Mouse (Mus musculus) embryonic facial prominence, embryonic 14.5 days (tissue): ENCODE measurements around the gene Asf1b. TPM values are rescaled to one million over a fixed set of nuclear protein-coding genes. Genes with fewer than 3 reads are reported as not detected.
"Not testable (repeated sequence)": the region's sequence is repeated elsewhere in the genome, so short reads cannot be mapped to it uniquely, and the experiment has no call there.

ENCODE experiments used
- ATAC-seq: fragments of 200-750 bp; cut with Nextera tagmentation; 2 replicates; pipeline ENCODE4 v1.8.0; 2017; ENCODE audit warnings: low read depth, moderate number of reproducible peaks, moderate TSS enrichment
- DNase-seq: peaks from one replicate; pipeline ENCODE4 v3.0.0-alpha.2; 2015; ENCODE audit warnings: low spot score
- H3K27ac ChIP-seq: fragments of 300-500 bp; sonication (generic); replicated peaks from 2 replicates; pipeline ENCODE4 v1.5.1; 2014; ENCODE audit warnings: low read depth, mild to moderate bottlenecking, low read length, moderate library complexity
- H3K27me3 ChIP-seq: fragments of 300-500 bp; sonication (generic); replicated peaks from 2 replicates; pipeline ENCODE4 v1.6.1; 2014; ENCODE audit warnings: low read length; ENCODE audit not compliant: control insufficient read depth, insufficient read depth
- H3K36me3 ChIP-seq: fragments of 300-500 bp; sonication (generic); 2 replicates; pipeline ENCODE4 v1.6.1; 2014; ENCODE audit warnings: low read length, mixed read lengths; ENCODE audit not compliant: control insufficient read depth, insufficient read depth
- H3K4me1 ChIP-seq: fragments of 300-500 bp; sonication (generic); 2 replicates; pipeline ENCODE4 v1.6.1; 2014; ENCODE audit warnings: antibody characterized with exemption, low read length; ENCODE audit not compliant: control insufficient read depth, insufficient read depth
- H3K4me2 ChIP-seq: fragments of 300-500 bp; sonication (generic); 2 replicates; pipeline ENCODE4 v1.6.1; 2014; ENCODE audit warnings: low read depth, mild to moderate bottlenecking, low read length, moderate library complexity, mixed read lengths
- H3K4me3 ChIP-seq: fragments of 300-500 bp; sonication (generic); 2 replicates; pipeline ENCODE4 v1.5.1; 2014; ENCODE audit warnings: low read depth, mild to moderate bottlenecking, low read length
- H3K9ac ChIP-seq: fragments of 300-500 bp; sonication (generic); 2 replicates; pipeline ENCODE4 v1.6.1; 2014; ENCODE audit warnings: low read depth, mild to moderate bottlenecking, low read length, moderate library complexity, mixed read lengths
- H3K9me3 ChIP-seq: fragments of 300-500 bp; sonication (generic); 2 replicates; pipeline ENCODE4 v1.6.1; 2016; ENCODE audit warnings: low read length; ENCODE audit not compliant: control insufficient read depth
- WGBS: fragments of 180-500 bp; shearing (Covaris S2); extraction: QIAGEN DNeasy Blood & Tissue Kit; methylation state at CpG from one replicate; pipeline ENCODE4 v1.1.7; 2014; 5-methylcytosine and 5-hydroxymethylcytosine counted together
- polyA plus RNA-seq: library from polyadenylated mRNA; unstranded; fragments of >200 nt; fragmentation: Nextera tagmentation; extraction: Ambion mirVana; gene quantifications from 2 replicates; pipeline ENCODE4 v1.2.1, GENCODE M21; 2014

Asf1b gene
- polyA plus RNA-seq, 1 experiment from 2014 or later, result 68.8 TPM

GRCm38 (mm10) chr8:83980250-83980649, 24.9 kb downstream of the Asf1b start:
- no peak overlapping the region for H3K4me3 ChIP-seq
- ATAC-seq (peak; percentile 62), DNase-seq (no peak)
- H3K9me3 ChIP-seq, result no peaks in the 10 kb centered on the region
- H3K27me3 ChIP-seq, result no peaks in the 10 kb centered on the region
- no peak overlapping the region for H3K27ac ChIP-seq
- WGBS, result 100% methylated on average over 1 of the region's 1 CpGs
- peaks cover 45% of the 10 kb centered on the region for H3K36me3 ChIP-seq
- H3K4me1 ChIP-seq, result 0 out of 2 replicates have a peak, but pooled peaks cover 6% of the 10 kb centered on the region
- H3K9ac ChIP-seq, result peak overlapping the region; percentile 19; the same call in 1 of the 2 replicates
- H3K4me2 ChIP-seq, result no peak overlapping the region; the same call in 1 of the 2 replicates

GRCm38 (mm10) chr8:83980845-83981244, 25.5 kb downstream of the Asf1b start:
- peaks cover 48% of the 10 kb centered on the region for H3K36me3 ChIP-seq

GRCm38 (mm10) chr8:83981533-83981932, 26.2 kb downstream of the Asf1b start:
- WGBS, result 97% methylated on average over 7 of the region's 7 CpGs
- Histone ChIP-seq H3K27me3 (no peaks in the 10 kb centered on the region), H3K36me3 (peaks cover 55% of the 10 kb centered on the region), H3K4me1 (0 out of 2 replicates have a peak, but pooled peaks cover 6% of the 10 kb centered on the region), H3K4me2 (no peak overlapping the region), H3K9ac (no peak overlapping the region), H3K4me3 (no peak overlapping the region), H3K27ac (no peak overlapping the region), H3K9me3 (no peaks in the 10 kb centered on the region)
- no peak for DNase-seq
- ATAC-seq, result no peak

More at GRCm38 (mm10) chr8:83980845-83981244, 25.5 kb downstream of the Asf1b start:
- Histone ChIP-seq H3K9me3 (no peaks in the 10 kb centered on the region), H3K4me3 (no peak overlapping the region), H3K27me3 (no peaks in the 10 kb centered on the region), H3K4me1 (0 out of 2 replicates have a peak, but pooled peaks cover 6% of the 10 kb centered on the region), H3K27ac (no peak overlapping the region), H3K4me2 (no peak overlapping the region), H3K9ac (no peak overlapping the region; the same call in 1 of the 2 replicates)
- 82% methylated on average over 8 of the region's 8 CpGs for WGBS
- no peak for ATAC-seq
- DNase-seq, result no peak

DNA sequence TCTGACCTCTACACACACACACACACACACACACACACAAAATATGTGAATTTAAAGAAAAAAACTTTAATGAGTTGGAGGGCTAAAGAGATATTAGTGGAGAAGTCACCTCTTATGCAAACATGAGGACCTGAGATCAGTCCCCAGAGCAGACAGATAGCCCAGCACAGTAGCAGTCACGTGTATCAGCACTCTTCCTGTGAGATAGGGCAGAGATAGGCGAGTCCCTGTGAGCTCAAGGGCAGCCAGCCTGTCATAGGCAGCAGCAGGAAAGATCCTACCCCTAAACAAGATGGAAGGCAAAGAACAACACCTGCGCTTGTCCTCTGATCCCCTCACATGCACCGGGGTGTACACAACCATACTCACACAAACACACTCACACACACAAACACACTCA, 27.1 kb downstream of the Asf1b start:
- Histone ChIP-seq H3K36me3 (peaks cover 64% of the 10 kb centered on the region), H3K9me3 (no peaks in the 10 kb centered on the region), H3K4me3 (no peak overlapping the region), H3K27ac (no peak overlapping the region), H3K4me1 (0 out of 2 replicates have a peak, but pooled peaks cover 2% of the 10 kb centered on the region), H3K27me3 (no peaks in the 10 kb centered on the region), H3K9ac (no peak overlapping the region), H3K4me2 (no peak overlapping the region)
- 86% methylated on average over 4 of the region's 4 CpGs for WGBS
- ATAC-seq (no peak), DNase-seq (no peak)

DNA sequence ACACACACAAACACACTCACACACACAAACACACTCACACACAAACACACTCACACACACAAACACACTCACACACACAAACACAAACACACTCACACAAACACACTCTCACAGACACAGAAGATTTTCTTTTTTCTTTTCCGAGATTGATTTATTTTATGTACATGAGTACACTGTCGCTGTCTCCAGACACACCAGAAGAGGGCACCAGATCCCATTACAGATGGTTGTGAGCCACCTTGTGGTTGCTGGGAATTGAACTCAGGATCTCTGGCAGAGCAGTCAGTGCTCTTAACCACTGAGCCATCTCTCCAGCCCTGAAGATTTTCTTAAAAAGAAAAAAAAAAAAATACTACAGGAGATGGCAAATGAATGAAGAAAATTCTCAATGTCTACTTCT, 27.9 kb downstream of the Asf1b start:
- ATAC-seq, result not testable (repeated sequence)
- WGBS, result 96% methylated on average over 2 of the region's 2 CpGs

DNA sequence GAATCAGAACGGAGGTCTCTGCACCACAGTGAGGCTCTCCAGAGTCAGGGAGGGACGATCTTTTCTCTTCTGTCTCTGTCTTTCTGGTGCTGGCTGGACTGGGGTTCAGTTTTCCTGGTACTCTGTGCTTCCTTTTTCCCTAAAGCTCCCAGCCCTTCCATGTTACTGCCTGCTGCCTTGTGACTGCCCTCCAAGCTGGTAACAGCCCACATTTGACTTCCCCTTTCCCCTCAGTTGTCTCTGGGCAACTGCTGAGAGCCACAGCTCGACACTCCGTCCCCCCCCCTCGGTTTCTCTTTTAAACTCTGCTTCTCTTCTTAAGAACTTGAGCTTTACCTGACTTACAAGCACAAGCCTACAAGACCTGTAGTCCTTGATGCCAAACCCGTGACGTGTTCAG, 33.9 kb downstream of the Asf1b start:
- H3K36me3 ChIP-seq, result peaks cover 87% of the 10 kb centered on the region
- 89% methylated on average over 7 of the region's 7 CpGs for WGBS
- no peak overlapping the region for H3K4me2 ChIP-seq
- no peaks in the 10 kb centered on the region for H3K9me3 ChIP-seq
- H3K4me3 ChIP-seq, result no peak overlapping the region
- H3K27ac ChIP-seq, result no peak overlapping the region
- no peak overlapping the region for H3K9ac ChIP-seq
- ATAC-seq, result no peak
- H3K4me1 ChIP-seq, result no peaks in the 10 kb centered on the region
- no peaks in the 10 kb centered on the region for H3K27me3 ChIP-seq
- DNase-seq, result no peak

More for the DNA sequence above, 27.9 kb downstream of the Asf1b start:
- H3K9ac ChIP-seq, DNase-seq, H3K4me3 ChIP-seq, H3K4me1 ChIP-seq, H3K27me3 ChIP-seq, H3K27ac ChIP-seq, H3K4me2 ChIP-seq, H3K9me3 ChIP-seq: not testable (repeated sequence)
- H3K36me3 ChIP-seq, result peaks cover 72% of the 10 kb centered on the region

DNA sequence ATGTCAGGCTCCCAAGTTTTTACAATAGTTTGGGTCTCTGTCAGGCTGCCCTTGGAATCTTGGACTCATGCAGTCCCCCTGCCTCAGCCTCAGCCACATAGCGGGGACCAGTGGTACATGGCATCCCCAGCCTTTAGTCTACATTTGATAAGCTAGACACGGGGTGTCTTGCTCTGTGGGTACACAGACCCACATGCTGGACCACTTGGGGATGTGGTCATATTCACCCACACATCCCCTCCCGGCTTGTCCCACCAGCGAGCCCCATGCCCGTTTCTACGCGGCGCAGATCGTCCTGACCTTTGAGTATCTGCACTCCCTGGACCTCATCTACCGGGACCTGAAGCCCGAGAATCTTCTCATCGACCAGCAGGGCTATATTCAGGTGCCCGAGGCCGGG, 34.9 kb downstream of the Asf1b start:
- DNase-seq (no peak), ATAC-seq (no peak)
- WGBS, result 94% methylated on average over 14 of the region's 14 CpGs
- Histone ChIP-seq H3K27ac (no peak overlapping the region), H3K9me3 (no peaks in the 10 kb centered on the region), H3K27me3 (no peaks in the 10 kb centered on the region), H3K4me1 (no peaks in the 10 kb centered on the region), H3K36me3 (peaks cover 85% of the 10 kb centered on the region), H3K4me2 (no peak overlapping the region), H3K9ac (no peak overlapping the region; the same call in 1 of the 2 replicates), H3K4me3 (no peak overlapping the region)

GRCm38 (mm10) chr8:83992488-83992887, 37.2 kb downstream of the Asf1b start:
- no peaks in the 10 kb centered on the region for H3K27me3 ChIP-seq
- WGBS, result 80% methylated on average over 2 of the region's 2 CpGs
- no peaks in the 10 kb centered on the region for H3K4me1 ChIP-seq
- no peak overlapping the region for H3K4me2 ChIP-seq
- no peak for ATAC-seq
- no peak overlapping the region for H3K4me3 ChIP-seq
- no peak overlapping the region for H3K9ac ChIP-seq
- no peak for DNase-seq
- H3K9me3 ChIP-seq, result no peaks in the 10 kb centered on the region
- peaks cover 64% of the 10 kb centered on the region for H3K36me3 ChIP-seq
- no peak overlapping the region for H3K27ac ChIP-seq

DNA sequence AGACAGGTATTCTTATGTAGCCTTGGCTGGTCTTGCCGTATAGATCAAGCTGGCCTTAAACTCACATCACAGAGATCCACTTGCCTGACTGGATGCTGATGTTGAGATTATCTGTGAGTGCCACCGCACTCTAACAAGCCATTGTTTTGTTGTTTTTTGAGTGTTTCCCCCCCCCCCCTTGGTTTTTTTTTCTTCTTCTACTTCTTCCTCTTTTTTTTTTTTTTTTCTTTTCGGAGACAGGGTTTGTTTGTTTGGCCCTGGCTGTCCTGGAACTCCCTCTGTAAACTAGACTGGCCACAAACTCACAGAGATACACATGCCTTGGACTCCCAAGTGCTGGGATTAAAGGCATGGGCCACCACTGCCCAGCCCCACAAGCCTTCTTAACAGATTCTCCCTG, 38.7 kb downstream of the Asf1b start:
- Histone ChIP-seq H3K4me3 (no peak overlapping the region), H3K4me1 (peaks cover 4% of the 10 kb centered on the region; the same call in 1 of the 2 replicates), H3K27ac (no peak overlapping the region), H3K9me3 (no peaks in the 10 kb centered on the region), H3K27me3 (no peaks in the 10 kb centered on the region), H3K36me3 (peaks cover 50% of the 10 kb centered on the region), H3K4me2 (no peak overlapping the region), H3K9ac (no peak overlapping the region)
- DNase-seq (no peak), ATAC-seq (no peak)
- WGBS, result 77% methylated on average over 3 of the region's 3 CpGs
